Mouse (Mus musculus): ENCODE results near the gene Tsks. TPM values are rescaled to one million over a fixed set of nuclear protein-coding genes. Genes with fewer than 3 reads are reported as not detected.
A peak's percentile ranks its signal among the peaks of the same experiment; 100 is the strongest.

The Tsks gene
- polyA plus RNA-seq, 1 experiment = not detected

DNA sequence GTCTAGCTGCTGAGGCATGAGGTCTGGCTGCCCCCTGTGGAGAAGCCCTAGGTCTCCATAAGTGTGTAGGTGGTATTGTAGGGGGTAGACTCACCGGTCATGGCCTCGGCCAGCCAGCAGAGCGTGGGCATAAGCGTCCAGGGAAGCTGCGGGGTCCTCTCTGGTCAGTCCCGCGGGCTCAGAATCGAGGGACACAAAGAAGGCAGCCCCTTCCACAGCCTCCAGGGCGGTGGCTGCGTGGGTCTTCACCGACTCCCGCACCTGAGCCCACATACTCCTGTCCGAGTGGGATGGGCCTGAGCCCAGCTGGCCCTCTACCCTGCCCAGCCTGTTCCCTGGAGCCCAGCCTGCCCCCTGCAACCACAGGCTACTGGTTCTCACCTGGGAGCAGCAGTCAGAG lies 22.0 kb downstream of the Tsks start:
- TF ChIP-seq CTCF (IDR thresholded peaks at IDR 0.05; ENCODE audit: extremely low read depth, insufficient read length, insufficient replicate concordance, low read depth, low read length) = no peak
- no peak for TF ChIP-seq POLR2A (IDR thresholded peaks at IDR 0.05; ENCODE audit: low read depth, low read length)
- H3K4me3 ChIP-seq (ENCODE audit: low read depth, low read length) = no peak overlapping the region
- no peaks in the 10 kb centered on the region for H3K27me3 ChIP-seq (ENCODE audit: control insufficient read depth, insufficient read depth, low read length)
- no peaks in the 10 kb centered on the region for H3K36me3 ChIP-seq (ENCODE audit: control insufficient read depth, insufficient read depth, low read length)
- H3K27ac ChIP-seq (ENCODE audit: insufficient read depth, low read depth, low read length) = no peak overlapping the region
- H3K4me1 ChIP-seq (ENCODE audit: control insufficient read depth, insufficient read depth, insufficient read length, low read length) = peaks cover 8% of the 10 kb centered on the region
- WGBS = 96% methylated on average over 13 of the region's 13 CpGs

GRCm38 (mm10) chr7:44965975-44966374 lies 23.0 kb downstream of the Tsks start:
- no peak for TF ChIP-seq CTCF (IDR thresholded peaks at IDR 0.05; ENCODE audit: extremely low read depth, insufficient read length, insufficient replicate concordance, low read depth, low read length)
- TF ChIP-seq POLR2A (IDR thresholded peaks at IDR 0.05; ENCODE audit: low read depth, low read length) = no peak
- no peaks in the 10 kb centered on the region for H3K36me3 ChIP-seq (ENCODE audit: control insufficient read depth, insufficient read depth, low read length)
- H3K27me3 ChIP-seq (ENCODE audit: control insufficient read depth, insufficient read depth, low read length) = no peaks in the 10 kb centered on the region
- no peak overlapping the region for H3K27ac ChIP-seq (ENCODE audit: insufficient read depth, low read depth, low read length)
- peaks cover 13% of the 10 kb centered on the region for H3K4me1 ChIP-seq (ENCODE audit: control insufficient read depth, insufficient read depth, insufficient read length, low read length)
- no peak overlapping the region for H3K4me3 ChIP-seq (ENCODE audit: low read depth, low read length)
- 57% methylated on average over 7 of the region's 7 CpGs for WGBS

DNA sequence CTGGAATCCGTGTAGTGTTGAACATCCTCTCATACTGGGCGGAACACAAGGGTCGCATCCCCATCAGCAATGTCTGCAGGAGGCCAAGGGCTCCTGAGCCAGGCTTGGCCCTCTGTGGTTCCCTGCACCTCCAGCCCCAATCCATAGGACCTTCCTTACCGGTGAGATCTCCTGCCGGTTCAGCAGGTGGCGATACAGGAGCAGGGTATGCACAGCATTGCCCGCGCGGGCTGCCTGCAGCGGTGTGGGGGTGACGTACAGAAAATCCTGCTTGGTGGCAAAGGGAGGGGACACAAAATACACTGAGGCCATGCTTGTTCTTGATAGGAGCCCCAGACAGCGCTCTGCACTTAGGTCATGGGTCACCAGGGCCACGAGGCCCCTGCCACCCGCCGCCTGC lies 23.6 kb downstream of the Tsks start:
- H3K4me1 ChIP-seq (ENCODE audit: control insufficient read depth, insufficient read depth, insufficient read length, low read length) = peaks cover 13% of the 10 kb centered on the region
- H3K4me3 ChIP-seq (ENCODE audit: low read depth, low read length) = no peak overlapping the region
- no peak overlapping the region for H3K27ac ChIP-seq (ENCODE audit: insufficient read depth, low read depth, low read length)
- 50% methylated on average over 15 of the region's 15 CpGs for WGBS
- no peaks in the 10 kb centered on the region for H3K27me3 ChIP-seq (ENCODE audit: control insufficient read depth, insufficient read depth, low read length)
- H3K36me3 ChIP-seq (ENCODE audit: control insufficient read depth, insufficient read depth, low read length) = no peaks in the 10 kb centered on the region
- TF ChIP-seq CTCF (IDR thresholded peaks at IDR 0.05; ENCODE audit: extremely low read depth, insufficient read length, insufficient replicate concordance, low read depth, low read length) (no peak), POLR2A (IDR thresholded peaks at IDR 0.05; ENCODE audit: low read depth, low read length) (no peak)

DNA sequence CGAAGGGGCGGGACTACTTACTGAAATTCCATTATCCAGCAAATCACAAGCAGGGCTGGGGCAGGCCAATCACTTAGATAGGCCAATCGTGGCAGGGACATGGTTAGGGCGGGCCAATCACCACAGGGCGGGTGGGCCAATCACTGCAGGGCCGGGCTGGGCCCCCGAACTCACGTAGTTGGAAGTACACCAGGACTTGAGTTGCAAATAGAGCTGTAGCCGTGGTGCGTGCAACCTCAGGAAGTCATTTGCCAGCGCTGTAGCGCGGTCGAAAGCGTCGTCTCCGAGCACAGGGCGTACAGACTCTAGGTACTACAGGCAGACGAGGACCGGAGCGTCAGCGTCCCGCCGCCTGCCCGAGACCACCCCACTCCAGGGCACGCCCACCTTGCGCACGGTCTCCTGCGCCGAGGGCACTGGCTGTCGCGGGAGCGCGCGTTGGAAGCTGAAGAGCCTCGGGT lies 27.3 kb downstream of the Tsks start:
- WGBS = 1% methylated on average over 36 of the region's 36 CpGs
- no peaks in the 10 kb centered on the region for H3K27me3 ChIP-seq (ENCODE audit: control insufficient read depth, insufficient read depth, low read length)
- TF ChIP-seq CTCF (IDR thresholded peaks at IDR 0.05; ENCODE audit: extremely low read depth, insufficient read length, insufficient replicate concordance, low read depth, low read length) (no peak), POLR2A (IDR thresholded peaks at IDR 0.05; ENCODE audit: low read depth, low read length) (peak; percentile 38; the same call in 1 of the 2 replicates)
- H3K27ac ChIP-seq (ENCODE audit: insufficient read depth, low read depth, low read length) = peak overlapping the region; percentile 24; the same call in 1 of the 2 replicates
- no peaks in the 10 kb centered on the region for H3K36me3 ChIP-seq (ENCODE audit: control insufficient read depth, insufficient read depth, low read length)
- peaks cover 5% of the 10 kb centered on the region for H3K4me1 ChIP-seq (ENCODE audit: control insufficient read depth, insufficient read depth, insufficient read length, low read length)
- peak overlapping the region; percentile 80 for H3K4me3 ChIP-seq (ENCODE audit: low read depth, low read length)

GRCm38 (mm10) chr7:44971142-44971541 lies 28.1 kb downstream of the Tsks start:
- H3K4me3 ChIP-seq (ENCODE audit: low read depth, low read length) = no peak overlapping the region
- 45% methylated on average over 7 of the region's 7 CpGs for WGBS
- TF ChIP-seq POLR2A (IDR thresholded peaks at IDR 0.05; ENCODE audit: low read depth, low read length) = no peak

DNA sequence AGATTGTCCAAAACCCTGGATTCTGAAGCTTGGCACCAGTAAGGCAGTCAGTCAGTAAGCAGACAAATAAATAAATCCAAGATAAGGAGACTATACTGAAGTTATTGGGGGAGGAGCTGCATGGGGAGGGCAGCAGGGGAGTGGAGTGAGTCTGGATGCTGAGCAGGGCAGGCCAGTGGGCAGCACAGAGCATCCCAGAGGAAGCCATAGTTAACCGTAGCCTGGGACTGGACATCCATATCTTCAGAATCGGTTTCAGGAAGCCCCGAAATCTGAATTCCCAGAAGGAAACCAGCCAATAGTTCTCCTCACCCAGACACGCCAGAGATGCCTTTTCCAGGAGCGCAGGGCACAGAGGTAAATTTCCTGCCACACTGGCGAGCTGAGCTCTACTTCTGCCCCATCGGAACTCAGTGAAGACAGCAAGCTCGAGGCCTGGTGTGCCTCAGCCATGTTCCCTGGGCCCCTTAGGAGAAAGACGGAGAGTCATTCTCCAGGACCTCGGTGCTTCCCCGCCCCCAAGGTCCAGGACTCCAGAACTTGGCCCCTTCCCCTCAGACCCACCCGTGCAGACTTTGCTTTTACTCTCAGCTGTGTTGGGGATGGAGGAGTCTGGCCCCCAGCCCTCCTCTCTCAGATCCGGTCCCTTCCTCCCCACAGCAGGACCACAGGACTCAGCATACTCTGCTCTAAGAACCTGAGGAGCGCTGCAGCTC lies 30.6 kb downstream of the Tsks start:
- Histone ChIP-seq H3K36me3 (ENCODE audit: control insufficient read depth, insufficient read depth, low read length) (peaks cover 15% of the 10 kb centered on the region), H3K27me3 (ENCODE audit: control insufficient read depth, insufficient read depth, low read length) (no peaks in the 10 kb centered on the region), H3K4me3 (ENCODE audit: low read depth, low read length) (peak overlapping the region; percentile 5; the same call in 1 of the 2 replicates), H3K27ac (ENCODE audit: insufficient read depth, low read depth, low read length) (no peak overlapping the region), H3K4me1 (ENCODE audit: control insufficient read depth, insufficient read depth, insufficient read length, low read length) (peaks cover 5% of the 10 kb centered on the region)
- TF ChIP-seq CTCF (IDR thresholded peaks at IDR 0.05; ENCODE audit: extremely low read depth, insufficient read length, insufficient replicate concordance, low read depth, low read length) (no peak), POLR2A (IDR thresholded peaks at IDR 0.05; ENCODE audit: low read depth, low read length) (no peak)
- WGBS = 47% methylated on average over 14 of the region's 14 CpGs

More at GRCm38 (mm10) chr7:44971142-44971541, 28.1 kb downstream of the Tsks start:
- H3K27me3 ChIP-seq (ENCODE audit: control insufficient read depth, insufficient read depth, low read length) = no peaks in the 10 kb centered on the region
- H3K27ac ChIP-seq (ENCODE audit: insufficient read depth, low read depth, low read length) = no peak overlapping the region
- peaks cover 5% of the 10 kb centered on the region for H3K4me1 ChIP-seq (ENCODE audit: control insufficient read depth, insufficient read depth, insufficient read length, low read length)
- H3K36me3 ChIP-seq (ENCODE audit: control insufficient read depth, insufficient read depth, low read length) = no peaks in the 10 kb centered on the region

DNA sequence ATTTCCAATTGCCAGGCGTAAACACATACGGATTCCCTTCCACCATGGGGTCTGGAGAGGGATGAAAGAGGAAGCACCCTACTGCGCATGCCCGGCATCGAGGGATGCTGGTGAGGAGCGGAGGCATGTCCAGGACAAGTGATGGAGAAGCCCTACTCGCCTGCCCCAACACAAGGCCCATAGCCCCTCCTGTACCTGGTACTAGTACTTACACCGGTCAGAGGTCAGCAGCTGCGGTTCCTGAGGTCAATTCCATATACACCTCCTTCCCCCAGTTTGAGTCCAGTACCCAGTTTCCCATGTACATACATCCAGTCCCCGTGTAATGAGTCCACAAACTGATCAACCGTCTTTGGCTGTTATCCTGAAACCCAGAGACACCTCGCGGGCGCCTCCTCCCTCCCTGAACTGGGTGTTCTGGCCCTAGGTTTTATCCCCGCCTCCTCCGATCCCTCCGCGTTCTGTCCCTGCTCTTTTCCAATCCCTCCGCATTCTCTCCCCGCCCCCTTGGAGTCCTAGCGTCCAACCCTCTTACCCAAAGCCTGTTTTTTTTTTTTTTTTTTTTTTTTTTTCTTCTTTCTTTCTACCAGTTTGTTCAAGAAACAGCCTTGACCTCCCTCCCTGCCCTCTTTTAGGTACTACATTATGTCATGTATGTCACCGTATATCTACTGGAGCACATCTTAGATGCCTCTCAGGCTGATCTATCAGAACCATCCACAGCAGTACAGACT lies 31.5 kb downstream of the Tsks start, which contains the start of gene Cpt1c:
Cpt1c (minus strand) TSS at position 469 of the 734 bp plus-strand sequence.
- 0 out of 2 replicates have a peak, but pooled peaks have one; percentile 8 for TF ChIP-seq POLR2A (IDR thresholded peaks at IDR 0.05; ENCODE audit: low read depth, low read length)
- no peak for TF ChIP-seq CTCF (IDR thresholded peaks at IDR 0.05; ENCODE audit: extremely low read depth, insufficient read length, insufficient replicate concordance, low read depth, low read length)
- peaks cover 5% of the 10 kb centered on the region for H3K4me1 ChIP-seq (ENCODE audit: control insufficient read depth, insufficient read depth, insufficient read length, low read length)
- no peaks in the 10 kb centered on the region for H3K27me3 ChIP-seq (ENCODE audit: control insufficient read depth, insufficient read depth, low read length)
- H3K27ac ChIP-seq (ENCODE audit: insufficient read depth, low read depth, low read length) = no peak within 1 kb of the TSS
- WGBS = 8% methylated on average over 22 of the region's 22 CpGs
- peak within 1 kb of the TSS; percentile 57 for H3K4me3 ChIP-seq (ENCODE audit: low read depth, low read length)
- peaks cover 23% of the 10 kb centered on the region for H3K36me3 ChIP-seq (ENCODE audit: control insufficient read depth, insufficient read depth, low read length)
